Mouse (Mus musculus): ENCODE results near the gene Cpxm2.

DNA sequence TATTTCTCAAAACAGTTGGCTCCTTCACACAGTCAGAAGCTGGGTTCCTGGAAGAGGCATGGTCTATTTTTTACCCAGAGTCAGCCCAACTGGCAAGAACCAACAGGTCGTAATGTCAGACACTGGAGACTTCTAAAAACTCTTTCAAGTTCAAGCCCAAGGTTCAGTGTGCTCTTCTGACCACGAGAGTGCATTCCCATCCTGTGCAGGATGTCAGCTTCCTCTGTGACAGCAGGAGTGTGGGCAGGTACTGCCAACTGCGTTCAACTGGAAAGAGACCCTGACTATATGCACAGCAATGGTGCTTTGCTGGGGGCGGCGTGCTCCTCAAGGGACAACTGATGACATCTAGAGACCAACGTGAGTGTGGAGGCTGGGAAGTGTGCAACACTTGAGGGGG, 65.9 kb downstream of the Cpxm2 start:
- TF ChIP-seq CTCF (IDR thresholded peaks at IDR 0.05) (no peak), EP300 (IDR thresholded peaks at IDR 0.05) (no peak)

Measured in lung, postnatal 0 days (tissue).